Mouse (Mus musculus) ES-Bruce4 (cell line): Measurements from ENCODE around the gene Unc45a. TPM values are rescaled to one million over a fixed set of nuclear protein-coding genes. Genes with fewer than 3 reads are reported as not detected.

ENCODE experiments used
- H3K27ac ChIP-seq: 2 replicates; pipeline ENCODE4 v1.5.1; 2012; ENCODE audit warnings: low read length, inconsistent platforms; ENCODE audit not compliant: insufficient read depth
- H3K27me3 ChIP-seq: 2 replicates; pipeline ENCODE4 v1.6.1; 2012; ENCODE audit warnings: mild to moderate bottlenecking, low read length, inconsistent platforms; ENCODE audit not compliant: control insufficient read depth, poor library complexity, insufficient read depth, severe bottlenecking
- H3K36me3 ChIP-seq: 2 replicates; pipeline ENCODE4 v1.6.1; 2012; ENCODE audit warnings: inconsistent platforms, mild to moderate bottlenecking, low read length, moderate library complexity; ENCODE audit not compliant: control insufficient read depth, poor library complexity, insufficient read depth, severe bottlenecking
- H3K4me1 ChIP-seq: one replicate; pipeline ENCODE4 v1.8.1; 2011; ENCODE audit warnings: low read length; ENCODE audit not compliant: control insufficient read depth, insufficient read depth
- H3K4me3 ChIP-seq: 2 replicates; pipeline ENCODE4 v1.5.1; 2011; ENCODE audit warnings: low read depth, mild to moderate bottlenecking, low read length
- H3K9ac ChIP-seq: 2 replicates; pipeline ENCODE4 v1.6.1; 2012; ENCODE audit warnings: low read depth, mild to moderate bottlenecking, inconsistent platforms; ENCODE audit not compliant: poor library complexity, severe bottlenecking
- H3K9me3 ChIP-seq: replicated peaks from 2 replicates; pipeline ENCODE4 v1.6.1; 2012; ENCODE audit warnings: mild to moderate bottlenecking, low read length, inconsistent platforms; ENCODE audit not compliant: control insufficient read depth, poor library complexity, insufficient read depth, severe bottlenecking
- CTCF ChIP-seq: IDR thresholded peaks from one replicate; pipeline ENCODE4 v1.8.1; 2011; ENCODE audit warnings: low read depth, low read length
- EP300 ChIP-seq: IDR thresholded peaks from 2 replicates; pipeline ENCODE4 v1.6.1; 2011; ENCODE audit warnings: low read depth, low read length; ENCODE audit not compliant: insufficient read depth
- POLR2A ChIP-seq: IDR thresholded peaks from one replicate; pipeline ENCODE4 v1.8.1; 2011; ENCODE audit warnings: low read length; ENCODE audit not compliant: insufficient read depth
- polyA plus RNA-seq: library from polyadenylated mRNA; stranded (reverse); fragments of >200 nt; gene quantifications from 2 replicates; pipeline ENCODE4 v1.2.4, GENCODE M21; 2011; ENCODE audit warnings: low read depth; ENCODE audit not compliant: missing spikeins, insufficient read depth, insufficient read length

Gene Unc45a
- polyA plus RNA-seq, result 24.0 and 25.3 TPM in 2 replicates

- Histone ChIP-seq H3K4me3 (peak within 1 kb of the TSS; percentile 79), H3K36me3 (peaks cover 10% of the 10 kb centered on the region; the same call in 1 of the 2 replicates), H3K27ac (no peak within 1 kb of the TSS), H3K27me3 (no peaks in the 10 kb centered on the region), H3K9ac (peak within 1 kb of the TSS; percentile 60), H3K4me1 (no peaks in the 10 kb centered on the region), H3K9me3 (no peaks in the 10 kb centered on the region)
- TF ChIP-seq EP300 (no peak), CTCF (peak; percentile 67)
Observed at GRCm38 (mm10) chr7:80340793-80341192, at the start of gene Unc45a. Gene Unc45a (minus strand): TSS chr7:80341005.

- Histone ChIP-seq H3K27me3 (no peaks in the 10 kb centered on the region), H3K9ac (peak within 1 kb of the TSS; percentile 34), H3K36me3 (no peaks in the 10 kb centered on the region), H3K9me3 (no peaks in the 10 kb centered on the region), H3K4me1 (peaks cover 2% of the 10 kb centered on the region), H3K4me3 (peak within 1 kb of the TSS; percentile 58), H3K27ac (no peak within 1 kb of the TSS)
- TF ChIP-seq EP300, result no peak
- TF ChIP-seq CTCF, result no peak
- TF ChIP-seq POLR2A, result no peak
Observed at GRCm38 (mm10) chr7:80387633-80388543, 47.1 kb upstream of the Unc45a start, which contains the start of gene Fes. Gene Fes (minus strand): TSS chr7:80387946.

- Histone ChIP-seq H3K9me3 (no peaks in the 10 kb centered on the region), H3K36me3 (no peaks in the 10 kb centered on the region), H3K27me3 (no peaks in the 10 kb centered on the region), H3K4me3 (peak overlapping the region; percentile 58), H3K4me1 (peaks cover 2% of the 10 kb centered on the region), H3K27ac (no peak overlapping the region), H3K9ac (peak overlapping the region; percentile 34; the same call in 1 of the 2 replicates)
- TF ChIP-seq POLR2A (no peak), CTCF (no peak), EP300 (no peak)
Observed at GRCm38 (mm10) chr7:80387033-80387632, 46.3 kb upstream of the Unc45a start.

GRCm38 (mm10) chr7:80386235-80386930, 45.6 kb upstream of the Unc45a start:
- no peaks in the 10 kb centered on the region for H3K9me3 ChIP-seq
- H3K4me1 ChIP-seq, result peaks cover 2% of the 10 kb centered on the region
- no peak for TF ChIP-seq POLR2A
- peak; percentile 33; the same call in 1 of the 2 replicates for TF ChIP-seq EP300
- TF ChIP-seq CTCF, result peak; percentile 92
- no peak overlapping the region for H3K9ac ChIP-seq
- H3K27me3 ChIP-seq, result no peaks in the 10 kb centered on the region
- no peak overlapping the region for H3K27ac ChIP-seq
- H3K4me3 ChIP-seq, result peak overlapping the region; percentile 27
- H3K36me3 ChIP-seq, result no peaks in the 10 kb centered on the region

GRCm38 (mm10) chr7:80382919-80383318, 42.1 kb upstream of the Unc45a start:
- TF ChIP-seq POLR2A (no peak), EP300 (no peak), CTCF (no peak)
- peaks cover 2% of the 10 kb centered on the region for H3K4me1 ChIP-seq
- H3K27ac ChIP-seq, result no peak overlapping the region
- H3K9ac ChIP-seq, result no peak overlapping the region
- H3K36me3 ChIP-seq, result no peaks in the 10 kb centered on the region
- no peaks in the 10 kb centered on the region for H3K27me3 ChIP-seq
- no peaks in the 10 kb centered on the region for H3K9me3 ChIP-seq
- H3K4me3 ChIP-seq, result no peak overlapping the region

GRCm38 (mm10) chr7:80379531-80379930, 38.7 kb upstream of the Unc45a start:
- no peaks in the 10 kb centered on the region for H3K4me1 ChIP-seq
- no peaks in the 10 kb centered on the region for H3K9me3 ChIP-seq
- no peak for TF ChIP-seq POLR2A
- no peak for TF ChIP-seq EP300
- peak; percentile 75 for TF ChIP-seq CTCF
- no peaks in the 10 kb centered on the region for H3K27me3 ChIP-seq
- no peak overlapping the region for H3K9ac ChIP-seq
- no peaks in the 10 kb centered on the region for H3K36me3 ChIP-seq
- no peak overlapping the region for H3K27ac ChIP-seq
- no peak overlapping the region for H3K4me3 ChIP-seq
